Mouse (Mus musculus): ENCODE results near the gene Tmprss7. TPM values are rescaled to one million over a fixed set of nuclear protein-coding genes. Genes with fewer than 3 reads are reported as not detected.

Tmprss7 gene
- polyA plus RNA-seq, 1 experiment from 2014 or later: 0.23 TPM

DNA sequence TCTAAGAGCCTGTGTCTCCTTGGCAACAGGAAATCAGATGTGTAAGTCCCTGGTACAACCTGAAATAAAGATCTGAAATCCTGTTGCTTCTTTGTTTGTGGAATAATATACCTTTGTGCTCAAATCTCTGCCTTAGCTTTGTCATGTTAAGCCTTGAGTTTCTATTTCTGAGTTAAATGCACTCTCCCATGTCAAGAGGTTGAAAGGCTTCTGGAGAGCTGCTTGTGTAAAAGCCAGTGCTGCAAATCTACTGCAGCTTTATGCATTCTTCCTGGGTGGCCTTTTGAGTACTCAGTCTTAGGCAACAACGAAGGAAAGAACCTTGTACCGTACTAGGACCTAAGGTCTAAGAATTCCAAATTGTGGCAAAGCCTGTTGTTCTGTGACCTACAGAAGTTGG is 80.2 kb downstream of the Tmprss7 start:
- no peak for ATAC-seq (ENCODE audit: low FRiP score)
- Histone ChIP-seq H3K4me1 (no peaks in the 10 kb centered on the region; the same call in 1 of the 2 replicates), H3K36me3 (replicated peaks) (no peaks in the 10 kb centered on the region), H3K4me2 (no peak overlapping the region), H3K4me3 (replicated peaks) (no peak overlapping the region), H3K27ac (no peak overlapping the region), H3K9ac (no peak overlapping the region), H3K27me3 (no peaks in the 10 kb centered on the region), H3K9me3 (no peaks in the 10 kb centered on the region)
- WGBS: 45% methylated on average over 2 of the region's 2 CpGs

GRCm38 (mm10) chr16:45610267-45610666 is 83.2 kb downstream of the Tmprss7 start, which contains the start of gene Gcsam:
TSS of gene Gcsam (plus strand) at chr16:45610380.
- no peak within 1 kb of the TSS for H3K9ac ChIP-seq
- 76% methylated on average over 4 of the region's 4 CpGs for WGBS
- no peak within 1 kb of the TSS for H3K4me3 ChIP-seq (replicated peaks)
- no peaks in the 10 kb centered on the region for H3K36me3 ChIP-seq (replicated peaks)
- H3K27me3 ChIP-seq: no peaks in the 10 kb centered on the region
- ATAC-seq (ENCODE audit: low FRiP score): no peak
- H3K27ac ChIP-seq: no peak within 1 kb of the TSS
- no peak within 1 kb of the TSS for H3K4me2 ChIP-seq
- H3K9me3 ChIP-seq: no peaks in the 10 kb centered on the region
- H3K4me1 ChIP-seq: no peaks in the 10 kb centered on the region; the same call in 1 of the 2 replicates

GRCm38 (mm10) chr16:45609300-45609699 is 84.2 kb downstream of the Tmprss7 start:
- 83% methylated on average over 3 of the region's 3 CpGs for WGBS
- ATAC-seq (ENCODE audit: low FRiP score): no peak
- no peak overlapping the region for H3K9ac ChIP-seq
- no peaks in the 10 kb centered on the region; the same call in 1 of the 2 replicates for H3K4me1 ChIP-seq
- no peak overlapping the region for H3K4me2 ChIP-seq
- no peak overlapping the region for H3K27ac ChIP-seq
- no peak overlapping the region for H3K4me3 ChIP-seq (replicated peaks)
- H3K27me3 ChIP-seq: no peaks in the 10 kb centered on the region
- H3K9me3 ChIP-seq: no peaks in the 10 kb centered on the region
- H3K36me3 ChIP-seq (replicated peaks): no peaks in the 10 kb centered on the region

DNA sequence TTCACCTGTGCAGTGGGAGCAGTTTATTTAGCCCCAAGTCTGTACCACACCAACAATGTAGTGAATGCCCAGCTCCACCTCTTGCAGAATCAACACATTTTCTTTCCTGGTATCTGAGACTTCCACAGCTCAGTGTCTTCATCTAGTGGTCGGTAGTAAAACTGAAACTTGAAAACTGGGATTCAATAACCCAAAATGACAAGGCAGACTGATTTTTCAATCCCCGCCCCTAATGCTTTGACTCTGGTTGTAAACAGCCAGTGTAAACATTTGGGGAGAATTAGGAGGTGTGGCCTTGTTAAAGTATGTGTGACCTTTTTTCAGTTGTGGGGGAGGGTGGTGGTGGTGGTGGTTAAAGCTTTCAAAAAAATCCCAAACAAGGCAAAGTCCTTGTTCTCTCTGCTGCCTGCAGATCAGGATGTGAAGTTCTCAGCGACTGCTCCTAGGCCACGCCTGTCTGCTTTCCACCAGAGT is 84.9 kb downstream of the Tmprss7 start:
- Histone ChIP-seq H3K27ac (no peak overlapping the region), H3K9me3 (no peaks in the 10 kb centered on the region), H3K27me3 (no peaks in the 10 kb centered on the region), H3K4me2 (no peak overlapping the region), H3K4me3 (replicated peaks) (no peak overlapping the region), H3K9ac (no peak overlapping the region), H3K4me1 (no peaks in the 10 kb centered on the region; the same call in 1 of the 2 replicates), H3K36me3 (replicated peaks) (no peaks in the 10 kb centered on the region)
- WGBS: 57% methylated on average over 4 of the region's 4 CpGs
- ATAC-seq (ENCODE audit: low FRiP score): no peak

Other genes with a start within 250 kb of the Tmprss7 start
- not detected in 2 replicates for gene Gm609, start 200.7 kb downstream of the Tmprss7 start, polyA plus RNA-seq (2016; fragmentation: Nextera tagmentation; extraction: Ambion mirVana)
- not detected in 2 replicates for gene Gm17783, start 161.6 kb downstream of the Tmprss7 start, polyA plus RNA-seq (2016; fragmentation: Nextera tagmentation; extraction: Ambion mirVana)
- not detected in 2 replicates for gene Slc9c1, start 158.3 kb downstream of the Tmprss7 start, polyA plus RNA-seq (2016; fragmentation: Nextera tagmentation; extraction: Ambion mirVana)
- gene Gcsam, start 83.3 kb downstream of the Tmprss7 start, polyA plus RNA-seq (2016; fragmentation: Nextera tagmentation; extraction: Ambion mirVana): not detected in 2 replicates
- 0.11 and 0.18 TPM in 2 replicates for gene BC016579, start 39.6 kb downstream of the Tmprss7 start, polyA plus RNA-seq (2016; fragmentation: Nextera tagmentation; extraction: Ambion mirVana)
- gene Tagln3, start 30.9 kb upstream of the Tmprss7 start, polyA plus RNA-seq (2016; fragmentation: Nextera tagmentation; extraction: Ambion mirVana): 319 and 330 TPM in 2 replicates
- gene Abhd10, start 49.3 kb upstream of the Tmprss7 start, polyA plus RNA-seq (2016; fragmentation: Nextera tagmentation; extraction: Ambion mirVana): 41.9 and 44.9 TPM in 2 replicates